Mouse (Mus musculus): ENCODE measurements at regions not wholly inside any gene's neighbourhood (a gene's known extent, or its start where the extent isn't known, plus 50 kb on each side); places are given as distances from the start of the nearest gene placed in this dataset.

- DNase-seq (ENCODE audit: low spot score in 2 of 2), result no peak
Measured at GRCm38 (mm10) chr3:115655020-115655419, 59.9 kb downstream of the S1pr1 start.

GRCm38 (mm10) chr3:115652236-115652635 lies 62.6 kb downstream of the S1pr1 start:
- DNase-seq (ENCODE audit: low spot score in 2 of 2), result no peak

- DNase-seq (ENCODE audit: low spot score in 2 of 2), result no peak
Measured at GRCm38 (mm10) chr3:115649338-115650117, 65.3 kb downstream of the S1pr1 start.

GRCm38 (mm10) chr3:115646993-115647392 lies 67.9 kb downstream of the S1pr1 start:
- DNase-seq (ENCODE audit: low spot score in 2 of 2), result no peak

- DNase-seq (ENCODE audit: low spot score in 2 of 2), result no peak
Measured at GRCm38 (mm10) chr3:115644307-115644706, 70.6 kb downstream of the S1pr1 start.

GRCm38 (mm10) chr3:115642846-115643260 lies 72.0 kb downstream of the S1pr1 start:
- DNase-seq (ENCODE audit: low spot score in 2 of 2), result peak; percentile 54 to 73

GRCm38 (mm10) chr3:115642001-115642845 lies 72.6 kb downstream of the S1pr1 start:
- no peak for DNase-seq (ENCODE audit: low spot score in 2 of 2)

GRCm38 (mm10) chr3:115641411-115641810 lies 73.5 kb downstream of the S1pr1 start:
- peak; percentile 3 to 13 for DNase-seq (ENCODE audit: low spot score in 2 of 2)

- no peak for DNase-seq (ENCODE audit: low spot score in 2 of 2)
Measured at GRCm38 (mm10) chr3:115635487-115635886, 79.4 kb downstream of the S1pr1 start.

GRCm38 (mm10) chr3:115635081-115635480 lies 79.8 kb downstream of the S1pr1 start:
- DNase-seq (ENCODE audit: low spot score in 2 of 2), result no peak

- DNase-seq (ENCODE audit: low spot score in 2 of 2), result no peak
Measured at GRCm38 (mm10) chr3:115632417-115632743, 82.5 kb downstream of the S1pr1 start.

- DNase-seq (ENCODE audit: low spot score in 2 of 2), result no peak
Measured at GRCm38 (mm10) chr3:115631573-115632416, 83.1 kb downstream of the S1pr1 start.

- no peak for DNase-seq (ENCODE audit: low spot score in 2 of 2)
Measured at GRCm38 (mm10) chr3:115622920-115623319, 92.0 kb downstream of the S1pr1 start.

GRCm38 (mm10) chr3:115622300-115622699 lies 92.6 kb downstream of the S1pr1 start:
- DNase-seq (ENCODE audit: low spot score in 2 of 2), result no peak

GRCm38 (mm10) chr3:115619970-115620369 lies 94.9 kb downstream of the S1pr1 start:
- no peak for DNase-seq (ENCODE audit: low spot score in 2 of 2)

- DNase-seq (ENCODE audit: low spot score in 2 of 2), result no peak
Measured at GRCm38 (mm10) chr3:115615994-115616598, 98.8 kb downstream of the S1pr1 start.

GRCm38 (mm10) chr3:115612859-115613258 lies 102.0 kb downstream of the S1pr1 start:
- no peak for DNase-seq (ENCODE audit: low spot score in 2 of 2)

- DNase-seq (ENCODE audit: low spot score in 2 of 2), result no peak
Measured at GRCm38 (mm10) chr3:115608087-115608486, 106.8 kb downstream of the S1pr1 start.

- DNase-seq (ENCODE audit: low spot score in 2 of 2), result no peak
Measured at GRCm38 (mm10) chr3:115604734-115605279, 110.1 kb downstream of the S1pr1 start.

GRCm38 (mm10) chr3:115604267-115604666 lies 110.6 kb downstream of the S1pr1 start:
- DNase-seq (ENCODE audit: low spot score in 2 of 2), result no peak

GRCm38 (mm10) chr3:115603803-115604202 lies 111.1 kb downstream of the S1pr1 start:
- no peak for DNase-seq (ENCODE audit: low spot score in 2 of 2)

All from urinary bladder, postnatal 36 days (tissue).